Mouse (Mus musculus): Measurements from ENCODE around the gene Syne2. TPM values are rescaled to one million over a fixed set of nuclear protein-coding genes. Genes with fewer than 3 reads are reported as not detected.

Syne2 gene
- polyA plus RNA-seq, 1 experiment, result 12.5 TPM

DNA sequence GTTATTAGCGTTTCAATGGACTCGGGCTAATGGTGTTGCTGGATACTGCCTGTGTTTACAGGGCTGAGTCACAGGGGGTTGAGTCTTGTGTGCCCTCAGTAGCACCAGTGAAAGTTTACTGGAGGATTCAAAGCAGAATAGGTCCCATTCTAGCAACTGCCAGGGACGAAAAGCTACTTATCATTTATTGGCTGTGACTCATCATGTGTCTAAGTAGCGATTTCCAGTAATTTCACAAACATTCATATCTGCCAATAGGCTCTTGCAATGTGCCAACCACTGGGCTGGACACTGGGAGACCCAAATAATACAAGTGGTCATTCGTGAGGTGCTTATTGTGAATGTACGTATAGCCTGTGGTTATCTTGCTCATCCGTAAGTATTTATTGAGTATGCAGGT, 2.3 kb downstream of the Syne2 start:
- 79% methylated on average over 7 of the region's 7 CpGs for WGBS
- no peak overlapping the region for H3K4me3 ChIP-seq (replicated peaks; ENCODE audit: control insufficient read depth, low read depth, low read length)
- TF ChIP-seq CTCF (IDR thresholded peaks at IDR 0.05; ENCODE audit: control insufficient read depth, insufficient read depth, low read length) (no peak), POLR2A (IDR thresholded peaks at IDR 0.05; ENCODE audit: borderline replicate concordance, control insufficient read depth, low read depth, low read length) (no peak)
- no peak overlapping the region for H3K27ac ChIP-seq (ENCODE audit: control insufficient read depth, insufficient read depth, low read depth, low read length, poor library complexity)
- peaks cover 1% of the 10 kb centered on the region; the same call in 1 of the 2 replicates for H3K4me1 ChIP-seq (ENCODE audit: control insufficient read depth, insufficient read depth, low read length)

GRCm38 (mm10) chr12:75822122-75822521, 4.2 kb downstream of the Syne2 start:
- no peak overlapping the region for H3K27ac ChIP-seq (ENCODE audit: control insufficient read depth, insufficient read depth, low read depth, low read length, poor library complexity)
- peaks cover 4% of the 10 kb centered on the region; the same call in 1 of the 2 replicates for H3K4me1 ChIP-seq (ENCODE audit: control insufficient read depth, insufficient read depth, low read length)
- H3K4me3 ChIP-seq (replicated peaks; ENCODE audit: control insufficient read depth, low read depth, low read length), result no peak overlapping the region
- whole genome bisulfite sequencing, result 82% methylated on average over 6 of the region's 6 CpGs
- no peak for TF ChIP-seq CTCF (IDR thresholded peaks at IDR 0.05; ENCODE audit: control insufficient read depth, insufficient read depth, low read length)
- TF ChIP-seq POLR2A (IDR thresholded peaks at IDR 0.05; ENCODE audit: borderline replicate concordance, control insufficient read depth, low read depth, low read length), result no peak

- no peak overlapping the region for H3K27ac ChIP-seq (ENCODE audit: control insufficient read depth, insufficient read depth, low read depth, low read length, poor library complexity)
- no peak overlapping the region for H3K4me3 ChIP-seq (replicated peaks; ENCODE audit: control insufficient read depth, low read depth, low read length)
- peaks cover 4% of the 10 kb centered on the region; the same call in 1 of the 2 replicates for H3K4me1 ChIP-seq (ENCODE audit: control insufficient read depth, insufficient read depth, low read length)
- WGBS, result 76% methylated on average over 6 of the region's 6 CpGs
- no peak for TF ChIP-seq CTCF (IDR thresholded peaks at IDR 0.05; ENCODE audit: control insufficient read depth, insufficient read depth, low read length)
- TF ChIP-seq POLR2A (IDR thresholded peaks at IDR 0.05; ENCODE audit: borderline replicate concordance, control insufficient read depth, low read depth, low read length), result no peak
Measured at GRCm38 (mm10) chr12:75823475-75823874, 5.5 kb downstream of the Syne2 start.

DNA sequence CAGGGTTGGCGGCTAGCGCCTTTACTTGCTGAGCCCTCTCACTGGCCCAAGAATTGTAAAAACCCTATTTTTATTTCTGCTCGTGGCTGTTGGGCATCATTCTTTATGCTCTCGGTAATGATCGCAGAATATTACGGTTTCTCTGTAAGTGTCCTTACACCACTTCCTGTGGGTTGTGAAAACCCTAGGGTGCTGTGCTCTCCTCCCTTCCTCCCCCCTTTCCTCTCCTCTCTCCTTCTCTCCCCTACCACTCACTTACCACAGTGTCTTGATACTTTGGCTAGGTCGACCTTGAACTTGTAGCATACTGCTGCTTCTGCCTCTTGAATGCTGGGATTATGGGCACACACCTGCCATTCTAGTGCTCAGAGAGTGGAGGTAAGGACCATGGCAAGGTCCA, 7.5 kb downstream of the Syne2 start:
- WGBS, result 22% methylated on average over 7 of the region's 7 CpGs
- TF ChIP-seq CTCF (IDR thresholded peaks at IDR 0.05; ENCODE audit: control insufficient read depth, insufficient read depth, low read length), result no peak
- TF ChIP-seq POLR2A (IDR thresholded peaks at IDR 0.05; ENCODE audit: borderline replicate concordance, control insufficient read depth, low read depth, low read length), result no peak
- no peak overlapping the region for H3K4me3 ChIP-seq (replicated peaks; ENCODE audit: control insufficient read depth, low read depth, low read length)
- peaks cover 4% of the 10 kb centered on the region; the same call in 1 of the 2 replicates for H3K4me1 ChIP-seq (ENCODE audit: control insufficient read depth, insufficient read depth, low read length)
- no peak overlapping the region for H3K27ac ChIP-seq (ENCODE audit: control insufficient read depth, insufficient read depth, low read depth, low read length, poor library complexity)

- no peak for TF ChIP-seq CTCF (IDR thresholded peaks at IDR 0.05; ENCODE audit: control insufficient read depth, insufficient read depth, low read length)
- no peak for TF ChIP-seq POLR2A (IDR thresholded peaks at IDR 0.05; ENCODE audit: borderline replicate concordance, control insufficient read depth, low read depth, low read length)
- WGBS, result 72% methylated on average over 10 of the region's 10 CpGs
- Histone ChIP-seq H3K4me1 (ENCODE audit: control insufficient read depth, insufficient read depth, low read length) (peaks cover 4% of the 10 kb centered on the region; the same call in 1 of the 2 replicates), H3K4me3 (replicated peaks; ENCODE audit: control insufficient read depth, low read depth, low read length) (no peak overlapping the region), H3K27ac (ENCODE audit: control insufficient read depth, insufficient read depth, low read depth, low read length, poor library complexity) (no peak overlapping the region)
Measured at GRCm38 (mm10) chr12:75826699-75827353, 8.9 kb downstream of the Syne2 start.

- WGBS, result 83% methylated on average over 15 of the region's 15 CpGs
- H3K4me3 ChIP-seq (replicated peaks; ENCODE audit: control insufficient read depth, low read depth, low read length), result no peak overlapping the region
- H3K27ac ChIP-seq (ENCODE audit: control insufficient read depth, insufficient read depth, low read depth, low read length, poor library complexity), result no peak overlapping the region
- H3K4me1 ChIP-seq (ENCODE audit: control insufficient read depth, insufficient read depth, low read length), result peaks cover 4% of the 10 kb centered on the region; the same call in 1 of the 2 replicates
- TF ChIP-seq CTCF (IDR thresholded peaks at IDR 0.05; ENCODE audit: control insufficient read depth, insufficient read depth, low read length) (no peak), POLR2A (IDR thresholded peaks at IDR 0.05; ENCODE audit: borderline replicate concordance, control insufficient read depth, low read depth, low read length) (no peak)
Measured at GRCm38 (mm10) chr12:75827751-75828150, 9.8 kb downstream of the Syne2 start.

GRCm38 (mm10) chr12:75829616-75830015, 11.7 kb downstream of the Syne2 start:
- no peak overlapping the region for H3K27ac ChIP-seq (ENCODE audit: control insufficient read depth, insufficient read depth, low read depth, low read length, poor library complexity)
- TF ChIP-seq POLR2A (IDR thresholded peaks at IDR 0.05; ENCODE audit: borderline replicate concordance, control insufficient read depth, low read depth, low read length), result no peak
- no peak for TF ChIP-seq CTCF (IDR thresholded peaks at IDR 0.05; ENCODE audit: control insufficient read depth, insufficient read depth, low read length)
- WGBS, result 80% methylated on average over 5 of the region's 5 CpGs
- H3K4me3 ChIP-seq (replicated peaks; ENCODE audit: control insufficient read depth, low read depth, low read length), result no peak overlapping the region
- peaks cover 4% of the 10 kb centered on the region; the same call in 1 of the 2 replicates for H3K4me1 ChIP-seq (ENCODE audit: control insufficient read depth, insufficient read depth, low read length)

DNA sequence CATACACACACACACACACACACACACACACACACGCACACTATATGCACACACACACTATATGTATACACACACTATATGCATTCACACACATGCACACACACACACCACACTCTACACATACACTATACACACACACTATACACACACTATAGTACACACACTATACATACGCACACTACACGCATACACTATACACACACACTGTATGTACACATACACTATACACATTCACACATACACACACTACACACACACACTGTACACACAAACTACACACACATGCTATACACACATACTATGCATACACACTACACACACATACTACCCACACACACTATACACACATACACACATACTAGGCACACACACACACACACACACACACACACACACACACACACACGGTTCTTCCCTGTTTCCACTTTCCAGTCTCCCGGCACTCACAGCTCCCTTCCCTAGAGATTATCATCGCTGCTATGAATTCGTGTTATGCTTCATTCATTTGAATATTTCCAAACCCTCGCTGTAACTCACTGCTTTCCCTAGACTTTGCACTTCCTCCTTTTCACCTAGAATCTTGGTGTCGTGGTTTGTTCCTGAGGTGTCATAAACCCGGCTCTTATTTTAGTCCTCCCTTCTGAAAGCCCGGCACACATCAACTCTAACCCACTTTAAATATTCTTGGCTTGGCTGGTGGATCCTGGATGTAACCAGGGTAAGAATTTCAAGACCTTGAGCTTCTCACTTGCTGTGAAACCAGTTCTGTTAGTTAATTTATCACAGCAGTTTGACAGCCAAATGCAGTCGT, 15.4 kb downstream of the Syne2 start:
- H3K4me1 ChIP-seq (ENCODE audit: control insufficient read depth, insufficient read depth, low read length), result peaks cover 1% of the 10 kb centered on the region; the same call in 1 of the 2 replicates
- H3K27ac ChIP-seq (ENCODE audit: control insufficient read depth, insufficient read depth, low read depth, low read length, poor library complexity), result no peak overlapping the region
- TF ChIP-seq POLR2A (IDR thresholded peaks at IDR 0.05; ENCODE audit: borderline replicate concordance, control insufficient read depth, low read depth, low read length), result no peak
- no peak for TF ChIP-seq CTCF (IDR thresholded peaks at IDR 0.05; ENCODE audit: control insufficient read depth, insufficient read depth, low read length)
- H3K4me3 ChIP-seq (replicated peaks; ENCODE audit: control insufficient read depth, low read depth, low read length), result no peak overlapping the region
- 23% methylated on average over 12 of the region's 12 CpGs for WGBS
